Mouse (Mus musculus): ENCODE measurements at regions not wholly inside any gene's neighbourhood (a gene's known extent, or its start where the extent isn't known, plus 50 kb on each side); places are given as distances from the start of the nearest gene placed in this dataset.

DNA sequence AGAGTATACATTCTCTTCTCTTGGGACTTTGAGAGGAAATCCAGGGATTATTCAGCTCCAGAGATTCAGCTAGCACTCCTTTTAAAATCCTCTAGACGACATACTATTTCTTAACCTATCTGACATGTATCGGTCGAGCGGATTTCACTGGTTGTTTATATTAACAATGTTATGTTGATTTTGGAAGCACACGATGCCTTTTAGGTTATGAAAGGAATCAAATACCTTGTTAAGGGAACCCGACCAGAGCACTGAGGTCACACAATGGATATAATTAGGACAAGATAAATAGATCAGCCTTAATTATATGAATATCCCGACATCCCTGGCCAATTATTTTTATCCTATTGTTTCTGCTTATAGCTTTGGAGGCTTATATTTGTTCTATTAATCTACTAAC, 850.4 kb downstream of the Robo2 start:
- TF ChIP-seq CTCF (IDR thresholded peaks at IDR 0.05; ENCODE audit: control insufficient read depth, insufficient read depth, insufficient read length) (no peak), USF1 (IDR thresholded peaks at IDR 0.05; ENCODE audit: low read depth) (no peak), MAX (IDR thresholded peaks at IDR 0.05) (no peak), MYOD1 (IDR thresholded peaks at IDR 0.05; ENCODE audit: control insufficient read depth, insufficient read length, low read depth) (no peak), MYOG (IDR thresholded peaks at IDR 0.05; ENCODE audit: control insufficient read depth, extremely low read depth, insufficient read length) (no peak)
